Mouse (Mus musculus) liver, embryonic 16.5 days (tissue): Measurements from ENCODE around the gene Zfp296. TPM values are rescaled to one million over a fixed set of nuclear protein-coding genes. Genes with fewer than 3 reads are reported as not detected.
A peak's percentile ranks its signal among the peaks of the same experiment; 100 is the strongest.

Experiments used
- ATAC-seq: fragments of 200-750 bp; cut with Nextera tagmentation; 2 replicates; pipeline ENCODE4 v1.8.0; 2017; ENCODE audit warnings: low read depth, mild to moderate bottlenecking, moderate number of reproducible peaks, moderate library complexity
- H3K27ac ChIP-seq: fragments of 300-500 bp; sonication (generic); 2 replicates; pipeline ENCODE4 v1.5.1; 2014; ENCODE audit warnings: mild to moderate bottlenecking, low read length
- H3K27me3 ChIP-seq: fragments of 300-500 bp; sonication (generic); 2 replicates; pipeline ENCODE4 v1.6.1; 2014; ENCODE audit warnings: low read depth, low read length, mixed read lengths; ENCODE audit not compliant: control insufficient read depth, insufficient read depth
- H3K36me3 ChIP-seq: fragments of 300-500 bp; sonication (generic); 2 replicates; pipeline ENCODE4 v1.6.1; 2014; ENCODE audit warnings: mild to moderate bottlenecking; ENCODE audit not compliant: control insufficient read depth, insufficient read depth
- H3K4me1 ChIP-seq: fragments of 300-500 bp; sonication (generic); 2 replicates; pipeline ENCODE4 v1.6.1; 2014; ENCODE audit warnings: low read depth, low read length, mixed read lengths; ENCODE audit not compliant: control insufficient read depth
- H3K4me2 ChIP-seq: fragments of 300-500 bp; sonication (generic); 2 replicates; pipeline ENCODE4 v1.6.1; 2014; ENCODE audit warnings: low read depth, low read length, mixed read lengths
- H3K4me3 ChIP-seq: fragments of 300-500 bp; sonication (generic); 2 replicates; pipeline ENCODE4 v1.5.1; 2014; ENCODE audit warnings: low read depth, mild to moderate bottlenecking, low read length
- H3K9ac ChIP-seq: fragments of 300-500 bp; sonication (generic); 2 replicates; pipeline ENCODE4 v1.6.1; 2014; ENCODE audit warnings: low read depth, low read length
- H3K9me3 ChIP-seq: fragments of 300-500 bp; sonication (generic); replicated peaks from 2 replicates; pipeline ENCODE4 v1.6.1; 2016; ENCODE audit warnings: low read length; ENCODE audit not compliant: control insufficient read depth
- WGBS: fragments of 180-500 bp; shearing (Covaris S2); extraction: QIAGEN DNeasy Blood & Tissue Kit; methylation state at CpG from one replicate; pipeline ENCODE4 v1.1.7; 2014; ENCODE audit not compliant: insufficient replicate concordance; 5-methylcytosine and 5-hydroxymethylcytosine counted together
- polyA plus RNA-seq: library from polyadenylated mRNA; unstranded; fragments of >200 nt; fragmentation: Nextera tagmentation; extraction: Ambion mirVana; gene quantifications from 2 replicates; pipeline ENCODE4 v1.2.1, GENCODE M21; 2015

The Zfp296 gene
- polyA plus RNA-seq, 1 experiment from 2014 or later = 0.59 TPM

DNA sequence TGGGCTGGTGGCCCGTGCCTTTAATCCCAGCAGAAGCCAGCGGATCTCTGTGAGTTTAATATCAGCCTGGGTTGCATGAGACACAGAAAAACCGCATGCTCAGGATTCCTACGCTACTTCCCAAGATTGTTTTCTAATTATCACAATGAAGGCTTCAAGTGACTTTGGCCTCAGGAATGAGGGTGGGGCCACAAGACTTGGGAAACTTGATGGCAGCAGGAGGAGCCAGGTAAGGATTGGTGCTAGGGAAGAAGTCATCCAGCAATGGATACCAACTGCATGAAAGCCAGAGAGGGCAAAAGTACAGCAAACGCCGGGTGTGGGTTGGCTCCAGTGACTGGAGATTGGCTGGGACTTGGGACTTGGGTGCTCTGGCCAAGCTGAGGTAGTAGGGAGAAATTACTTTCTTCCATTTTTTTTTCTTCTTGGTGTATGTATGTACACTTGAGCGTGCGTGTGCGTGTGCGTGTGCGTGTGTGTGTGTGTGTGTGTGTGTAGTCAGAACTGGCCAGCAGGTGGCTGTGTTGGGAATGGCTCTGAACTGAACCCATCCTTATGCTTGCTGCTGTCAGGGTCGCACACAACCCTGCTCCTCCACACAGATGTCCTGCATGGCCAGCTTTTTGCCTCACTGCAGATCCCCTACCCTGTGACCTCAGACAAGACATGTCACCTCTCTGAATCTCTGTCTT, 32.7 kb downstream of the Zfp296 start:
- Histone ChIP-seq H3K4me1 (no peaks in the 10 kb centered on the region), H3K9me3 (no peaks in the 10 kb centered on the region), H3K27ac (no peak overlapping the region), H3K36me3 (no peaks in the 10 kb centered on the region), H3K9ac (no peak overlapping the region), H3K4me3 (no peak overlapping the region), H3K27me3 (no peaks in the 10 kb centered on the region), H3K4me2 (no peak overlapping the region)
- 81% methylated on average over 12 of the region's 12 CpGs for WGBS
- ATAC-seq = no peak

DNA sequence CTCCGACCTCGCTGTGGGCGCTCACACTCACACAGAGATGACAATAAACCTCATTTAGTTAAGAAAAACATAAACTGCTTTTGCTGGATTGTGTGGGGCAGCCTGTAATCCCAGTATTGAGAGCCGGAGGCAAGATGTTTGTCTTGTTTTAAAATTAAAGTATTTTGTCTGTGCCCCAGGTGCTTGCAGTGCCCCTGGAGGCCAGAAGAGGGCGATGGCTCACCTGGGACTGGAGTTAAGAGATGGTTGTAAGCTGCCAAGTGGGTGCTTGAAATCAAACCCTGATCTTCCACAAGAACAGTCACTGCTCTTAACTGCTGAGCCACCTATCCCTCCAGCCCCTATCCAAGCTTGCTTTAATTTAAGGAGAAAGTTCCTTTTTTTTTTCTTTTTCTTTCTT, 33.9 kb downstream of the Zfp296 start:
- no peaks in the 10 kb centered on the region for H3K9me3 ChIP-seq
- no peak overlapping the region for H3K4me3 ChIP-seq
- ATAC-seq = no peak
- no peaks in the 10 kb centered on the region for H3K27me3 ChIP-seq
- WGBS = 72% methylated on average over 5 of the region's 5 CpGs
- H3K27ac ChIP-seq = no peak overlapping the region
- H3K4me2 ChIP-seq = no peak overlapping the region
- no peaks in the 10 kb centered on the region for H3K4me1 ChIP-seq
- no peak overlapping the region for H3K9ac ChIP-seq
- H3K36me3 ChIP-seq = no peaks in the 10 kb centered on the region

GRCm38 (mm10) chr7:19615036-19615577, 38.0 kb downstream of the Zfp296 start:
- Histone ChIP-seq H3K4me2 (no peak overlapping the region), H3K27me3 (peaks cover 4% of the 10 kb centered on the region), H3K36me3 (no peaks in the 10 kb centered on the region), H3K4me1 (peaks cover 4% of the 10 kb centered on the region; the same call in 1 of the 2 replicates), H3K4me3 (no peak overlapping the region), H3K9ac (no peak overlapping the region), H3K27ac (no peak overlapping the region), H3K9me3 (no peaks in the 10 kb centered on the region)
- ATAC-seq = no peak
- WGBS = 59% methylated on average over 12 of the region's 12 CpGs

- peak; percentile 69 for ATAC-seq
- Histone ChIP-seq H3K4me1 (peaks cover 4% of the 10 kb centered on the region; the same call in 1 of the 2 replicates), H3K4me2 (peak overlapping the region; percentile 45), H3K4me3 (peak overlapping the region; percentile 24; the same call in 1 of the 2 replicates), H3K27me3 (peaks cover 4% of the 10 kb centered on the region), H3K9me3 (no peaks in the 10 kb centered on the region), H3K27ac (no peak overlapping the region), H3K36me3 (no peaks in the 10 kb centered on the region), H3K9ac (peak overlapping the region; percentile 27)
- 13% methylated on average over 35 of the region's 35 CpGs for WGBS
Measured at GRCm38 (mm10) chr7:19619004-19619801, 42.1 kb downstream of the Zfp296 start.

GRCm38 (mm10) chr7:19620811-19621210, 43.7 kb downstream of the Zfp296 start:
- ATAC-seq = no peak
- Histone ChIP-seq H3K36me3 (no peaks in the 10 kb centered on the region), H3K4me3 (no peak overlapping the region), H3K27ac (no peak overlapping the region), H3K9me3 (no peaks in the 10 kb centered on the region), H3K27me3 (peaks cover 4% of the 10 kb centered on the region), H3K4me1 (peaks cover 4% of the 10 kb centered on the region; the same call in 1 of the 2 replicates), H3K9ac (no peak overlapping the region), H3K4me2 (no peak overlapping the region)
- 75% methylated on average over 7 of the region's 7 CpGs for WGBS

DNA sequence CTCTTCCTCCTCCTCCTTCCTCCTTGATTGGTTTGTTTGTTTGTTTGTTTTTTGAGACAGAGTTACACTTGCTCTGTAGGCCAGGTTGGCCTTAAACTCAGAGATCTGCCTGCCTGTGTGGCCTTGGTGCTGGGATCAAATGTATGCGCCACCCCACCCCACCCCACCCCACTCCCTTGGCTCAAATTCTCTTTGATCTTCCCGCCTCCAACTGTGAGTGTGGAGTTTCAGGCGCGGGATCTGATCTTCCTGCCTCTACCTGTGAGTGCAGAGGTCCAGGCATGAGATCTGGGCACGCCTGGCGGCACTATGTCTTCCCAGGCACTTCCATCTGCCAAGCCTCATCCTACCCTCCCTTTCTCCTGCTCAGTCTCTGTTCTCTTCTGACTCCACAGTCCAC, 45.2 kb downstream of the Zfp296 start:
- H3K27me3 ChIP-seq = peaks cover 4% of the 10 kb centered on the region
- ATAC-seq = no peak
- no peaks in the 10 kb centered on the region for H3K36me3 ChIP-seq
- peaks cover 4% of the 10 kb centered on the region; the same call in 1 of the 2 replicates for H3K4me1 ChIP-seq
- H3K9ac ChIP-seq = no peak overlapping the region
- 45% methylated on average over 6 of the region's 6 CpGs for WGBS
- no peak overlapping the region for H3K4me2 ChIP-seq
- H3K9me3 ChIP-seq = no peaks in the 10 kb centered on the region
- no peak overlapping the region for H3K27ac ChIP-seq
- no peak overlapping the region for H3K4me3 ChIP-seq

GRCm38 (mm10) chr7:19623433-19623832, 46.3 kb downstream of the Zfp296 start:
- H3K4me2 ChIP-seq = no peak overlapping the region
- ATAC-seq = no peak
- H3K9me3 ChIP-seq = no peaks in the 10 kb centered on the region
- no peak overlapping the region for H3K27ac ChIP-seq
- no peaks in the 10 kb centered on the region for H3K36me3 ChIP-seq
- H3K4me3 ChIP-seq = no peak overlapping the region
- peaks cover 4% of the 10 kb centered on the region for H3K27me3 ChIP-seq
- peaks cover 8% of the 10 kb centered on the region for H3K4me1 ChIP-seq
- H3K9ac ChIP-seq = no peak overlapping the region
- WGBS = 61% methylated on average over 2 of the region's 2 CpGs

GRCm38 (mm10) chr7:19627721-19628120, 50.6 kb downstream of the Zfp296 start:
- Histone ChIP-seq H3K27ac (no peak overlapping the region), H3K36me3 (no peaks in the 10 kb centered on the region), H3K9ac (no peak overlapping the region), H3K4me1 (peaks cover 26% of the 10 kb centered on the region), H3K4me3 (peak overlapping the region; percentile 75; the same call in 1 of the 2 replicates), H3K9me3 (no peaks in the 10 kb centered on the region), H3K27me3 (no peaks in the 10 kb centered on the region), H3K4me2 (peak overlapping the region; percentile 99)
- no peak for ATAC-seq
- 54% methylated on average over 3 of the region's 3 CpGs for WGBS

DNA sequence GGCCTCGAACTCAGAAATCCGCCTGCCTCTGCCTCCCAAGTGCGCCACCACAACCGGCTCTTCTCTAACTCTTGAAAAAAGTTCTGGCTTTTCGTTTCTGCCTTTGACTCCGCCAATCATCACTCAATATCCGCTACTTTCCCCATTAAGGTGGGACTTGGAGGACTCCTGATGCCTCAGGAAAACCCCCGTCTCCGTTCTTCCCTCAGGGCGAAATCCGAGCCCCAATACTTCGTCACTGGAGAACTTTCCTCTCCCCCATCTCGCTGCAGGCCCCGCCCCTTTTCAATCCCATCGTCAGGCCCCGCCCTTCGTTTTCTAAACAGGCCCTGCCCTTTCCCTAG, 51.1 kb downstream of the Zfp296 start:
- WGBS = 10% methylated on average over 17 of the region's 17 CpGs
- Histone ChIP-seq H3K4me2 (peak overlapping the region; percentile 99), H3K27me3 (no peaks in the 10 kb centered on the region), H3K9me3 (no peaks in the 10 kb centered on the region), H3K9ac (no peak overlapping the region), H3K4me3 (peak overlapping the region; percentile 75), H3K36me3 (no peaks in the 10 kb centered on the region; the same call in 1 of the 2 replicates), H3K4me1 (peaks cover 31% of the 10 kb centered on the region), H3K27ac (no peak overlapping the region)
- ATAC-seq = no peak
